Mouse (Mus musculus): ENCODE data around the gene Itm2b.

- no peak for TF ChIP-seq CTCF (IDR thresholded peaks at IDR 0.05; ENCODE audit: extremely low read depth, insufficient read depth, low read length)
- TF ChIP-seq POLR2A (IDR thresholded peaks at IDR 0.05; ENCODE audit: extremely low read depth, insufficient read depth, low read length), result no peak
Observed at GRCm38 (mm10) chr14:73389059-73389458, 4.0 kb upstream of the Itm2b start.

Measured in cortical plate, adult 2 months (tissue).